Mouse (Mus musculus) neural tube, embryonic 13.5 days (tissue): ENCODE data around the gene Tmem242. TPM values are rescaled to one million over a fixed set of nuclear protein-coding genes. Genes with fewer than 3 reads are reported as not detected.

Source experiments
- ATAC-seq: fragments of 200-750 bp; cut with Nextera tagmentation; 2 replicates; pipeline ENCODE4 v1.8.0; 2017; ENCODE audit warnings: low read depth, mild to moderate bottlenecking, moderate TSS enrichment, moderate library complexity
- H3K27ac ChIP-seq: fragments of 300-500 bp; sonication (generic); replicated peaks from 2 replicates; pipeline ENCODE4 v1.5.1; 2015; ENCODE audit warnings: moderate library complexity, mild to moderate bottlenecking, inconsistent platforms
- H3K27me3 ChIP-seq: fragments of 300-500 bp; sonication (generic); 2 replicates; pipeline ENCODE4 v1.6.1; 2015; ENCODE audit warnings: mild to moderate bottlenecking, inconsistent platforms
- H3K36me3 ChIP-seq: fragments of 300-500 bp; sonication (generic); 2 replicates; pipeline ENCODE4 v1.6.1; 2015; ENCODE audit warnings: mild to moderate bottlenecking, inconsistent platforms
- H3K4me1 ChIP-seq: fragments of 300-500 bp; sonication (generic); replicated peaks from 2 replicates; pipeline ENCODE4 v1.6.1; 2015; ENCODE audit warnings: inconsistent platforms
- H3K4me2 ChIP-seq: fragments of 300-500 bp; sonication (generic); 2 replicates; pipeline ENCODE4 v1.6.1; 2015; ENCODE audit warnings: inconsistent platforms, mild to moderate bottlenecking, moderate library complexity
- H3K4me3 ChIP-seq: fragments of 300-500 bp; sonication (generic); 2 replicates; pipeline ENCODE4 v1.5.1; 2015; ENCODE audit warnings: mild to moderate bottlenecking, inconsistent platforms
- H3K9ac ChIP-seq: fragments of 300-500 bp; sonication (generic); 2 replicates; pipeline ENCODE4 v1.6.1; 2015; ENCODE audit warnings: moderate library complexity, mild to moderate bottlenecking, inconsistent platforms
- H3K9me3 ChIP-seq: fragments of 300-500 bp; sonication (generic); 2 replicates; pipeline ENCODE4 v1.6.1; 2016; ENCODE audit warnings: inconsistent platforms
- WGBS: fragments of 180-500 bp; shearing (Covaris S2); methylation state at CpG from one replicate; pipeline ENCODE4 v1.1.7; 2015; 5-methylcytosine and 5-hydroxymethylcytosine counted together
- polyA plus RNA-seq: library from polyadenylated mRNA; unstranded; fragments of >200 nt; fragmentation: Nextera tagmentation; extraction: Ambion mirVana; gene quantifications from 2 replicates; pipeline ENCODE4 v1.2.1, GENCODE M21; 2015

The Tmem242 gene
- polyA plus RNA-seq, result 98.1 and 119 TPM in 2 replicates

DNA sequence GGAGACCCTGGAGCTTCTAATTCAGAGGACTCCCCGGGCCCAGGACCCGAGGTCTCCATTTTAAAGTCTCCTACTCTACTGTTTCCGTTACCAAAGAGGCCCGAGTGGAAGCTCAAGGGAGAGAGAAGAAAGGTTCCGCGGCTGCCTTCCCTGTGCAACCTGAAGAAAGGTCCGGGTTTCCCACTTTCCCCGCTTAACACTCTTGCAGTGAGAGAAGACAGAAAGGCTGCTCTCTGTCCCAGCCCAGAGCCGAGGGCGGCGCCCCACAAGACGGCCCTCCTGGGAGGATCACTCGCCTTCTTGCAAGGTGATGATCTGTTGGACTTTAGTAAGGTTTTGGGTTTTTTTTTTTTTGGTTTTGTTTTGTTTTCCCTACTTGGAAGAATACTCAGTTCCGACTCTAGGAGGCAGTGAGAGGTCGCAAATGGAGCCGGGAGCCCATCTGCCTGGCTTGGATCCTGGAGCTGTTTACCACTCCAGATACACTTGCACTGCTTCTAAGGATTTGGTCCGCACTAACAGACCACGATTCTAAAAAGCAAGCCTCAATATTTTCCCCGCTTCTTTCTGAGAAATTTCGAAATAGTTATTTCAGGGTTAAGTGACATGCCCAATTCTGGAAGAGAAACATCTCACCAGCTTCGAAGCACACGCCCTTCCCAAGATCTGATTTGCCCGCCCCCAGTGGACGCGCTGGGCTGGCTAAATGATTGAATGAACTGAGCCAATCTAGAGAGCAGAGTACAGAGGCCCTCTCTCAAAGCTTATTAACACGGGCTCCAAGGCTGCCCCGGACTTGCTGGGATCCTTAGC, at the start of gene Tmem242:
Gene Tmem242, minus strand, starts transcription at position 101 of the 813 bp plus-strand sequence.
- H3K4me1 ChIP-seq, result peaks cover 32% of the 10 kb centered on the region
- WGBS, result under 1% methylated on average over 27 of the region's 27 CpGs
- H3K4me3 ChIP-seq, result peak within 1 kb of the TSS; percentile 72
- H3K9ac ChIP-seq, result peak within 1 kb of the TSS; percentile 86
- no peaks in the 10 kb centered on the region for H3K36me3 ChIP-seq
- 0 out of 2 replicates have a peak, but pooled peaks cover 6% of the 10 kb centered on the region for H3K27me3 ChIP-seq
- peak within 1 kb of the TSS; percentile 81 for H3K27ac ChIP-seq
- H3K4me2 ChIP-seq, result peak within 1 kb of the TSS; percentile 87
- peak; percentile 94 for ATAC-seq
- no peaks in the 10 kb centered on the region for H3K9me3 ChIP-seq

DNA sequence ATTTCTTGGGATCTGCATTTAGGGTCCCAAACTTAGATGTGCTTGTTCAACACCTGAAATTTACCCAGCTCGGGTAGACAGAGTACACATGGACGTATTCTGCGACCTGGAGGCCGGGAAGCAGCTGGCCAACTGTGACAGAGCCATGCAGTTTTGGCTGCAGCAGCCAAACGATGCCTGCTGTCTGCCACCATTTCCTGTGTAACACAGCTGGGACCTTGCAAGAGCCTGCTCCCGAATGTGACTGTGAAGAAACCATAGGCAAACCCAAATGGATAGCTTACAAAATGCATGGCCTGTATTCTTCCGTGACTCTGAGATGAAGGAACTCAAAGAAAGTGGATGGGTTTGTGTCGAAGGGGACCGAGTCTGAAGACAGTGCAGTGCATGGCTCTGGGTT, 48.1 kb upstream of the Tmem242 start:
- 64% methylated on average over 9 of the region's 9 CpGs for WGBS
- ATAC-seq, result no peak
- H3K27ac ChIP-seq, result 0 out of 2 replicates have a peak overlapping the region, but pooled peaks have one; percentile 18

DNA sequence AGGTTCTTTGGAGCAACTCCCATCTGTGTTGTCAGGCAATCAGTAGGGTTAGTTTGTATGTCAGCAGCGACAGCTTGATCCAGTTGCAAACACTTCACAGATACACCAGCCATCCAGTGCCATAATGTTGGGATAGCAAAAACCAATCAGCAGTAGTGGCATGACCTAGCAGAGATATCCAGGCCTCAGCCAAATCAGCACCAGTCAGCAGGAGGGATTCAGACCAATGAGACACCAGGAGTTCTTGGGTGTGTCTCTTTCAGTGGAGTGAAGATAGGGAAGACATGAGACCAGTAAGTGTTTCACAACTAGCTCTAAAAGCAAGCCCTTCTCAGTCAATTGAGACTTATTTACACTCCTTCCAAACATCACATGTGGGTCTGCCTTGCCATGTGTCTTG, 44.6 kb upstream of the Tmem242 start:
- no peak overlapping the region for H3K4me3 ChIP-seq
- H3K27me3 ChIP-seq, result no peaks in the 10 kb centered on the region; the same call in 1 of the 2 replicates
- H3K27ac ChIP-seq, result no peak overlapping the region
- 90% methylated on average over 1 of the region's 1 CpGs for WGBS
- H3K9me3 ChIP-seq, result no peaks in the 10 kb centered on the region
- no peak overlapping the region for H3K9ac ChIP-seq
- no peaks in the 10 kb centered on the region for H3K4me1 ChIP-seq
- no peak for ATAC-seq
- no peak overlapping the region for H3K4me2 ChIP-seq
- no peaks in the 10 kb centered on the region for H3K36me3 ChIP-seq

More for the DNA sequence above, 48.1 kb upstream of the Tmem242 start:
- no peaks in the 10 kb centered on the region for H3K9me3 ChIP-seq
- H3K36me3 ChIP-seq, result no peaks in the 10 kb centered on the region
- no peak overlapping the region for H3K9ac ChIP-seq
- H3K4me3 ChIP-seq, result no peak overlapping the region
- no peak overlapping the region for H3K4me2 ChIP-seq
- peaks cover 11% of the 10 kb centered on the region for H3K4me1 ChIP-seq
- H3K27me3 ChIP-seq, result no peaks in the 10 kb centered on the region; the same call in 1 of the 2 replicates

DNA sequence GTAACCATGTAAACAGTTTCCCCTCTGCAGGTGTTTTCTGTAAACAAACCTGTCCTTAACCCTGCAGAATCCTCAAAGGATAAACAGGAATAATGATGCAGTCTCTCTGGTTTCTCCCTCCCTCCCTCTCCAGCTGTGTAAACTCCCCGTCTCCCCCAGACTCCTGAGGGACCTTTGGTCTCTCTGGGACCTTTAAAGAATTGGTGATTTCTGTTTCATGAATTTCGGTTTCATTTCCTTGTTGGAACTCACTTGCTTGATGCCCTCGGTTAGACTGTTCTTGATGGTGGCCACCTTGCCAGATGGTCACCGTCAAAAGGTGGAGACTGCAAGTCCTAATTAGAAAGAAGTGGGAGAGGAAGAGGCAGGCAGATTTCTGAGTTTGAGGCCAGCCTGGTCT, 43.4 kb upstream of the Tmem242 start:
- Histone ChIP-seq H3K4me1 (no peaks in the 10 kb centered on the region), H3K9me3 (no peaks in the 10 kb centered on the region), H3K27ac (no peak overlapping the region), H3K4me2 (no peak overlapping the region), H3K4me3 (no peak overlapping the region), H3K27me3 (no peaks in the 10 kb centered on the region), H3K9ac (no peak overlapping the region), H3K36me3 (no peaks in the 10 kb centered on the region)
- WGBS, result 65% methylated on average over 4 of the region's 4 CpGs
- no peak for ATAC-seq

DNA sequence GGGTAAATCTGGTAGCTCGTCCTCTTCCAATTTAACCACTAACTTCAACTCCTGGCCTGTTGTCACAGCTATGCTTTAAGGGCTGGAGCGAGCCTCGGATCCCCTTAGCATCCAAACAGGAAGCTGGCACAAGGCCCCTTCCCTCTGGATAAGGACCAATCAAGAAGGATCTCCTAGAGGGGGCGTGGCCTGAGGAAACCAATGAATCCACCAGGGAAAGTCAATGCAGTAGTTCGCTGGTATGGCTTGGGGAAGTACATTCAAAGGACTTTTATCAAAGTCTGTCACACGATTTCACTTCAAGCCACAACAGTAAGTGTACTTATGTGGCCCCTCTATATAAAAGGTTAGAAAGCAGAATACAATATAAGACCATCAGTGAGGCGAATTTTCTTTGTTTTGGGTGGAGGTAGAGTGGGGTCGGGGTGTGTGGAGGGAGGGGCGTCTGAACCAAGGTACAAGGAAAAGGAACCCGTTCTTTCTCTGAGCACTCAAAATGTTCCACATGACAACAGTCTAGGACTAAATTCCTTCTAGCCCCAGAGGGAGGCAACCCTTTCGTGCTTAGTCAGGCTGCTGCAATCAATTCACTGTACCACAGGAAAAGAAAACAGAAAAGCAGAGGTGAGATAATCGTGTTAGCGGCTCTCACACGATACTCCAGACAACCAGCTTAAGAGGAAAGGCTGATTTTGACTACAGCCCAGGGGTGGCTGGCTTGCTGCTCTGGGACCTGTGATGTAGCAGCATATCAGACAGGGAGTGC, 36.1 kb upstream of the Tmem242 start:
- Histone ChIP-seq H3K4me3 (no peak overlapping the region), H3K4me2 (no peak overlapping the region), H3K4me1 (no peaks in the 10 kb centered on the region), H3K27ac (no peak overlapping the region), H3K27me3 (no peaks in the 10 kb centered on the region), H3K36me3 (no peaks in the 10 kb centered on the region), H3K9me3 (no peaks in the 10 kb centered on the region), H3K9ac (no peak overlapping the region)
- no peak for ATAC-seq
- 68% methylated on average over 14 of the region's 14 CpGs for WGBS

DNA sequence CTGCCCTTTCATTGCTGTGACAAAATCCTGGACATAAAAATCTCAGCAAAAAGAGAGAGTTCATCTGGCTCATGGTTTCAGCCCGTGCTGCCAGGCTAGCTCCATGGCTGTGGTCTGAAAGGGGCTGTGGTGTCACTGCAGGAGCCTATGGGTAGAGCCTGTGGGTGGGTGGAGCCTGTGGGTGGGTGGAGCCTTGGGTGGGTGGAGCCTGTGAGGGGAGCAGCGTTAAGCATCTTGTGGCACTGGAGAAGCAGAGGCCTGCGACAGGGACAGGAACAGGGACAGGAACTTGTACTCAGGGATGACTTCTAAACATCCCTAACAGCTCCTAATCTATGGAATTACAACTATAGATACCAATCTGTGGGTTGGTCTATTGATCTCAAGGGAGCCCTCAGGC, 32.2 kb upstream of the Tmem242 start:
- no peaks in the 10 kb centered on the region for H3K9me3 ChIP-seq
- ATAC-seq, result no peak
- H3K4me2 ChIP-seq, result no peak overlapping the region
- no peak overlapping the region for H3K9ac ChIP-seq
- H3K27ac ChIP-seq, result no peak overlapping the region
- 38% methylated on average over 3 of the region's 3 CpGs for WGBS
- H3K4me1 ChIP-seq, result no peaks in the 10 kb centered on the region
- no peak overlapping the region for H3K4me3 ChIP-seq
- H3K36me3 ChIP-seq, result no peaks in the 10 kb centered on the region
- no peaks in the 10 kb centered on the region for H3K27me3 ChIP-seq

DNA sequence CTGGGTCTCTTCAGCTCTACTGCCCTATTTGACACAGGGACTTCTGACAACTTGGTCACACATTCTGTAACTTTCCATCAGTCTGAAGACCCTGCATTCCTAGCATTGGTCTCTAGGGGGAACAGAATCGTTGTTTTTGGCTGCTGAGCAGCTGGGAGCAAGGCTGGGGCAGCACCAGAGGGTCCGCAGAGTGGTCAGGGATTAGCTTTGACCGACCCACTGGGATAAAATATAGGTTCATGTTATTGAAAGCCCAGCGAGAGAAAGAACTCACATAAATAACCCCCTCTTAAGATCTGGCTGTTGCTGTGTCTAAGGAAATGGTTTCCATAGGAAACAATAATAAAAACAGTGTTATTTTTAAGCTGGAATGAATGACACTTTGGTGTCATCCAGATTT, 27.1 kb upstream of the Tmem242 start:
- Histone ChIP-seq H3K27me3 (no peaks in the 10 kb centered on the region), H3K27ac (no peak overlapping the region), H3K4me1 (no peaks in the 10 kb centered on the region), H3K4me2 (no peak overlapping the region), H3K9ac (no peak overlapping the region), H3K4me3 (no peak overlapping the region), H3K36me3 (no peaks in the 10 kb centered on the region), H3K9me3 (no peaks in the 10 kb centered on the region)
- 46% methylated on average over 4 of the region's 4 CpGs for WGBS
- no peak for ATAC-seq

DNA sequence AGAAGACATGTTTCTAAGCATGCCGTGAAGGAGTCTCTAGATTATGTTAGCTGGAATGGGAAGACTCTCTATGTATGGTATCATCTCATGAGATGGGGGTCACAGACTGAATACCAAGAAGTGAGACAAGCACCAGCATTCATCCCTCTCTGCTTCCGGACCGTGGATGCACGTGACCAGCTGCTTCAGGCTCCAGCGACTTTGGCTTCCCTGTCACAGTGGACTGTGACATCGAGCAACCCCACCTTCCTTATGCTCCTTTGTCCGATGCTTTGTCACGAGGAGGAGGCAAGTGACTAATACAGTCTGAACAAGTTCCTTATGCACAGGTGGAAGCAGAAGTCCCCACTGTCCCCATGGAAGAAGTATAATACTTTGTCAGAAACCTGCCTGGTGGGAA, 26.7 kb upstream of the Tmem242 start:
- no peaks in the 10 kb centered on the region for H3K27me3 ChIP-seq
- no peak overlapping the region for H3K27ac ChIP-seq
- no peaks in the 10 kb centered on the region for H3K9me3 ChIP-seq
- H3K36me3 ChIP-seq, result no peaks in the 10 kb centered on the region
- no peak overlapping the region for H3K9ac ChIP-seq
- H3K4me1 ChIP-seq, result no peaks in the 10 kb centered on the region
- no peak for ATAC-seq
- no peak overlapping the region for H3K4me3 ChIP-seq
- H3K4me2 ChIP-seq, result no peak overlapping the region
- 90% methylated on average over 8 of the region's 8 CpGs for WGBS

DNA sequence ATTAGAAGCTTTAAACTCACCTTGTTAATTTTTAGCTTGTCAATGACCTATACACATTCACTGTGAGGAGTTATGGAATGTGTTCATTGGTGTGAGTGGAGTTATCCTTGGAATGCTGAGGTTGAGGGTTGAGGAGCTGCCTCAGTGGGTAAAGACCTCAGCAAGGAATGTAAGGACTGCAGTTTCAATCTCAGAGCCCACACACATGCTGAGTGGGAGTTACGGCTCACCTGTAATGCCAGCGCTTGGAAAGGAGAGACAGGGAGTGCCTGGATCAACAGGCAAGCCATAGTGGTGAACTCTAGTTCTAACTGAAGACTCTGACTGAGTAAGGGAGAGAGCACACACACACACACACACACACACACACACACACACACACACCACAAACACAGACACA, 23.9 kb upstream of the Tmem242 start:
- H3K27me3 ChIP-seq, result no peaks in the 10 kb centered on the region
- H3K36me3 ChIP-seq, result no peaks in the 10 kb centered on the region
- no peak overlapping the region for H3K9ac ChIP-seq
- 97% methylated on average over 2 of the region's 2 CpGs for WGBS
- H3K27ac ChIP-seq, result no peak overlapping the region
- H3K4me2 ChIP-seq, result no peak overlapping the region
- no peak overlapping the region for H3K4me3 ChIP-seq
- no peaks in the 10 kb centered on the region for H3K4me1 ChIP-seq
- no peak for ATAC-seq
- H3K9me3 ChIP-seq, result no peaks in the 10 kb centered on the region

DNA sequence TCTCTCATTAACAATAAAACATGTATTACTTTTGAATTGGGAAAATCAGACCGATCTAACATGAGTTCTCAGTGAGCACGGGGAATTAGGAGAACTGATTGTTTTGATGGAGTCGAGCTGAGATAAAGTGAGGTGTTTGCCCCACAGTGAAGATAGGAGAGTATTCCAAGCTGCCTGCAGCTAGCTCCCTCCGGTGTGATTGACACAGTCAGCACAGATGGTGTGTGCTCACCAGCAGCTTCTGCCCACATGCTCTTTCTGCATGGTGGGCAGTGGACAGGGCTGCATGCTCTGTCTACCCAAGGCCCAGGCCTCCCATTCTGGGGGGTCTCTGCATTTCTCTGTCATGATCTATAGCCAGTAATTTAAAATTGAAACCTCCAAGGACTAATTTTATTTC, 13.6 kb upstream of the Tmem242 start:
- Histone ChIP-seq H3K4me2 (no peak overlapping the region), H3K36me3 (no peaks in the 10 kb centered on the region), H3K9ac (no peak overlapping the region), H3K27me3 (no peaks in the 10 kb centered on the region), H3K27ac (no peak overlapping the region), H3K4me3 (no peak overlapping the region), H3K4me1 (no peaks in the 10 kb centered on the region), H3K9me3 (no peaks in the 10 kb centered on the region)
- no peak for ATAC-seq
- 80% methylated on average over 4 of the region's 4 CpGs for WGBS

DNA sequence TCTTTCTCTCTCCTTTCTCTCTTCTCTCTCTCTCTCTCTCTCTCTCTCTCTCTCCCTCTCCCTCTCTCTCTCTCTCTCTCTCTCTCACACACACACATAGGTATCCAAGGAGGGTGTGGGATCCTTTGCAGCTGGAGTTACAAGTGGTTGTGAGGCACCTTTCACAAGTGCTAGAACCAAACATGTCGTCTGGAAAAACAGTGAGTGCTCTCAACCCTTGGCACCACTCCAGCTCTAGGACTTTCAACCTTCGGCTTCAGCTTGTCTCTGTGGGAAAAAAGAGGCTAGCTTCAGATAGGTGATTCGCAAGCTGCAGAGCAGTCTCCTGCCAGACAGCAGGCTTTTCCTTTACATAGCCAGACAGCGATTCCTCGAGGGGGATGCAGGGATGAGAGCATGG, 3.7 kb upstream of the Tmem242 start:
- ATAC-seq, result no peak

DNA sequence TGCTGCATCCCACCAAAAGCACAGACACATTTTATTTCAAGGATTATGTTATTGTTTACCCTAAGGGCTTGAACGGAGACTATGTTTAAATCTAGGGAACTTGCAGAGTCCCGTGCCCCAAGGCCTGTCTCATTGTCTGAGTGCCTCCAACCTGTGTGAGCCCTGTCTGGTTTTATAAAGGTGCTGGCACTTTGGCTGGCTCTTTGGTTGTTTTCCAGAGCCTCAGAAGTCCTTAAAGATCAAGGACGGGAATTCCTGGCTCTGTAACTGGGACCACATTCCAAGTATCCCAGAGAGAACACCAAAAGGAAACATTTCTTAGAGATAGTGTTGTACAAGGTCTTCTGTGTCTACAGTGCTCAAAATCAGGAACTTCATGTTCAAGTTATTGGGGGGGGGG, 3.2 kb upstream of the Tmem242 start:
- WGBS, result 76% methylated on average over 3 of the region's 3 CpGs
- Histone ChIP-seq H3K36me3 (no peaks in the 10 kb centered on the region), H3K27ac (no peak overlapping the region), H3K9me3 (no peaks in the 10 kb centered on the region), H3K4me1 (peaks cover 20% of the 10 kb centered on the region), H3K27me3 (0 out of 2 replicates have a peak, but pooled peaks cover 9% of the 10 kb centered on the region), H3K4me2 (no peak overlapping the region), H3K4me3 (no peak overlapping the region), H3K9ac (no peak overlapping the region)
- ATAC-seq, result no peak

More for the DNA sequence above, 3.7 kb upstream of the Tmem242 start:
- peaks cover 15% of the 10 kb centered on the region for H3K4me1 ChIP-seq
- no peak overlapping the region for H3K27ac ChIP-seq
- no peak overlapping the region for H3K4me2 ChIP-seq
- no peaks in the 10 kb centered on the region for H3K36me3 ChIP-seq
- H3K9me3 ChIP-seq, result no peaks in the 10 kb centered on the region
- 0 out of 2 replicates have a peak, but pooled peaks cover 9% of the 10 kb centered on the region for H3K27me3 ChIP-seq
- no peak overlapping the region for H3K4me3 ChIP-seq
- WGBS, result 59% methylated on average over 5 of the region's 5 CpGs
- H3K9ac ChIP-seq, result no peak overlapping the region
